Mouse (Mus musculus) heart, postnatal 0 days (tissue): ENCODE measurements around the gene Stx11.

Experiments used
- CTCF ChIP-seq: IDR thresholded peaks from 2 replicates; pipeline ENCODE4 v1.5.1; 2016; ENCODE audit warnings: antibody characterized with exemption, control low read depth, low read depth
- EP300 ChIP-seq: IDR thresholded peaks from 2 replicates; pipeline ENCODE4 v1.6.1; 2016; ENCODE audit warnings: antibody characterized with exemption, low read depth

GRCm38 (mm10) chr10:13008737-13009121 lies 44.6 kb upstream of the Stx11 start:
- TF ChIP-seq CTCF, result no peak
- TF ChIP-seq EP300, result no peak
